Mouse (Mus musculus) megakaryocyte-erythroid progenitor cell, adult 5-6 weeks (primary cell): Measurements from ENCODE around the gene Mettl2. TPM values are rescaled to one million over a fixed set of nuclear protein-coding genes. Genes with fewer than 3 reads are reported as not detected.

Experiments
- ATAC-seq: replicated peaks from 2 replicates; pipeline ENCODE4 v1.8.0; 2016; ENCODE audit warnings: mild to moderate bottlenecking, inconsistent platforms; ENCODE audit not compliant: severe bottlenecking, poor library complexity, low FRiP score, low TSS enrichment
- total RNA-seq, 2 experiments: library from RNA; stranded (forward) in 1 of 2; stranded (reverse) in 1 of 2; fragments of 200-1000, 215-1000 nt in 1 of 2; fragments of >200 nt in 1 of 2; fragmentation: Nextera tagmentation in 1 of 2; gene quantifications; 2 replicates each; pipeline ENCODE4 v1.2.3; 2014 to 2017

Mettl2 gene
- total RNA-seq, 2 experiments from 2014 or later: 30.1 to 60.0 TPM

DNA sequence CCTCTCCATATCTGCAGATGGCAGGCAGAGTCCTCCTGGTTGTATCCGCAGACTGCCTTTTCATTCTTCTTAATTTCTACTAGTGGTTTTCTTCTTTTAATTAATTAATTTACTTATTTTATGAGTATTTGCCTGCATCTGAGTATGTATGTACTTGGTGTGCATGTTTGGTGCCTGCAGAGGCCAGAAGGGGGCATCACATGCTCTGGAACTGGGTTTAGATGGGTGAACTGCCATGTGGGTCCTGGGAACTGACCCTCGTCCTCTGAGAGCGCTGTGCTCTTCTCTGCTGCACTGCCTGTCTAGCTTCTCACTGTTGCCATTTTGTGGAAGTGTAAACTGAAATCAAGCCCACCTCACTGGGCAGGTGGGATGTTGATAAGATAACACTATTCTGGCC, 58.5 kb downstream of the Mettl2 start:
- ATAC-seq: no peak

Other genes with a start within 250 kb of the Mettl2 start
- not detected in 2 replicates for gene Efcab3, start 62.8 kb upstream of the Mettl2 start, total RNA-seq (2014; fragmentation: Nextera tagmentation)
- gene Efcab3, start 62.8 kb upstream of the Mettl2 start, total RNA-seq (2017): not detected in 2 replicates
- gene Gm10842, start 20.5 kb downstream of the Mettl2 start, total RNA-seq (2014; fragmentation: Nextera tagmentation): not detected in 2 replicates
- not detected in 2 replicates for gene Gm10842, start 20.5 kb downstream of the Mettl2 start, total RNA-seq (2017)
- 42.9 and 52.9 TPM in 2 replicates for gene Tlk2, start 52.4 kb downstream of the Mettl2 start, total RNA-seq (2014; fragmentation: Nextera tagmentation)
- 87.4 and 94.0 TPM in 2 replicates for gene Tlk2, start 52.4 kb downstream of the Mettl2 start, total RNA-seq (2017)
- not detected in 2 replicates for gene Mrc2, start 166.2 kb downstream of the Mettl2 start, total RNA-seq (2014; fragmentation: Nextera tagmentation)
- not detected in 2 replicates for gene Mrc2, start 166.2 kb downstream of the Mettl2 start, total RNA-seq (2017)